Mouse (Mus musculus): Measurements from ENCODE around the gene Wnt11. TPM values are rescaled to one million over a fixed set of nuclear protein-coding genes. Genes with fewer than 3 reads are reported as not detected.

Wnt11 gene
- polyA plus RNA-seq, 1 experiment from 2014 or later, result 5.8 TPM

DNA sequence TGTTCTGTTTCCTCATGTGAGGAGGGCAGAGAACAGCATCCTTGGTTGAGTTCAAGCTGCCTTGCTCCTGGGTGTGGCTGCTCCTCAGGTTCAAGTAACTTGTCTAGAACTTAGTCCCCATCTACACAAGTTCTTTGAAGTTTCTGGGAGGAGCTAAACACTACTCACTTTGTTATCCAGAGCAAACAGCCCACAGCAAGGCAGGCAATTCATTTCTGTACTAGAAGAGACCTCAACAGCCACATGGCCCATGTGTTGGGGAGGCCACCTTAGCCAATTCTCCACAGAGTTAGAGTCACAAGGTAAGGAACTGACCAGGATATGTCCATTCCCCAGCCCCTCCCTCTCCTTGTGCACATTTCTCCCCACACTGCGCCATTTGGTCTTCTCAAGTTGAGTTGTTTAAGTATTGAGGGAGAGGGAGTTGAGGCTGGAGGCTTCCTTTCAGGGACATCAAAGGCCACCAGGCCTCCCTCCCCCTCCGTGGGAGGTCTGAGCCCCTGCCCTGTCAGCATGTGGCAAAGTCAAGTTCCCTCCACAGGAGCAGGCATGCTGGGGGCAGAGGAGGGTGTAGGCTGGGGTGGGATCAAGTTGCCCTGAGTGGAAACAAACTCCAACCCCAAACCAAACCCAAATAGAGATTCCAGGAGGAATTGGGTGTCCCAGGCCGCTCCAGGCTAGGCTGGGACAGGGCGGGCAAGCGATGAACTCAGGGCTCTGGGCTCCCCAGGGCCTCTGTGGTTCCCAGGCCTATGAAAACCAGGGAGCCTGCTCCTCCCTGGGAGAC is 37.4 kb upstream of the Wnt11 start:
- 45% methylated on average over 5 of the region's 5 CpGs for WGBS
- no peak overlapping the region for H3K4me3 ChIP-seq (replicated peaks; ENCODE audit: low read length)
- peaks cover 14% of the 10 kb centered on the region for H3K4me1 ChIP-seq (ENCODE audit: control insufficient read depth, insufficient read depth, low read length)
- no peaks in the 10 kb centered on the region for H3K27me3 ChIP-seq (ENCODE audit: control insufficient read depth, insufficient read depth, low read length)
- H3K9ac ChIP-seq (ENCODE audit: low read length), result no peak overlapping the region
- no peaks in the 10 kb centered on the region for H3K9me3 ChIP-seq (replicated peaks; ENCODE audit: control insufficient read depth, low read length)
- no peak overlapping the region for H3K27ac ChIP-seq (ENCODE audit: low read length)
- no peak for ATAC-seq (ENCODE audit: insufficient read depth, low FRiP score)
- no peak overlapping the region for H3K4me2 ChIP-seq (ENCODE audit: low read depth, low read length)
- no peaks in the 10 kb centered on the region for H3K36me3 ChIP-seq (ENCODE audit: control insufficient read depth, insufficient read depth, low read length)

DNA sequence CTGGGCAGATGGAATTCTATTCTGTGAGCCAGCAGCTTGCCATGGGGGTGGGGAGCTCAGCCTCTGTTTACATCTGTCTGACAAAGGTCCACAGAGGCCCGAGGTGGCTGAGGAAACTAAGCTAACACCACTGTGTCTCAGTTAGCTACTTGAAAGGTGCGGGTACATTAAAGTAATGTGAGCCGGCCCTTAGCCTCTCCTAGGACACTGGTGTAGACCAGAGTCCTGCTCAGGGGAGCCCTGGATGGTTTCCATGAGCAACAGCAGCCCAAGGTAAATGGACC is 36.8 kb upstream of the Wnt11 start:
- no peak overlapping the region for H3K27ac ChIP-seq (ENCODE audit: low read length)

DNA sequence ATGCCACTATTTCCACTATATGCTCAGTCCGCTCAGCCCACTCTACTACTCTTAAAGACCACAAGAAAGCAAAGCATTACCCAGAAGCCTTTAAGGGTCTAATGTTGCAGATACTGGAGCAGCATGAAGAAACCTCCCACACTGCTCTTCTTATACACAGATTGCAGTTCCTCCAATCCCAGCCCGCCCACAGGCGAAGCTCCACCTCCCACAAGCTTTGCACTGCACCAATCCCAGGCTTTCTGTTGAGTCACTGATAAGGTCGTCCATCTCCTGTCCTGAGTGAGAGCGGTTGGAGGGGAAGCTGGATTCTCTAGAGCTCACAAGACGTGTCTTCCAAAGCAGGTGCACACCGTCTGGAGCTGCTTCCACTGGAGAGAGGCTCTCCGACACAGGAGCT is 34.5 kb upstream of the Wnt11 start:
- H3K36me3 ChIP-seq (ENCODE audit: control insufficient read depth, insufficient read depth, low read length), result no peaks in the 10 kb centered on the region
- no peak overlapping the region for H3K27ac ChIP-seq (ENCODE audit: low read length)
- 57% methylated on average over 8 of the region's 8 CpGs for WGBS
- H3K9me3 ChIP-seq (replicated peaks; ENCODE audit: control insufficient read depth, low read length), result no peaks in the 10 kb centered on the region
- peaks cover 18% of the 10 kb centered on the region for H3K4me1 ChIP-seq (ENCODE audit: control insufficient read depth, insufficient read depth, low read length)
- ATAC-seq (ENCODE audit: insufficient read depth, low FRiP score), result no peak
- H3K4me3 ChIP-seq (replicated peaks; ENCODE audit: low read length), result no peak overlapping the region
- H3K9ac ChIP-seq (ENCODE audit: low read length), result no peak overlapping the region
- H3K27me3 ChIP-seq (ENCODE audit: control insufficient read depth, insufficient read depth, low read length), result no peaks in the 10 kb centered on the region
- no peak overlapping the region for H3K4me2 ChIP-seq (ENCODE audit: low read depth, low read length)

More for the DNA sequence above, 36.8 kb upstream of the Wnt11 start:
- H3K4me2 ChIP-seq (ENCODE audit: low read depth, low read length), result no peak overlapping the region
- no peak overlapping the region for H3K9ac ChIP-seq (ENCODE audit: low read length)
- no peaks in the 10 kb centered on the region for H3K27me3 ChIP-seq (ENCODE audit: control insufficient read depth, insufficient read depth, low read length)
- H3K36me3 ChIP-seq (ENCODE audit: control insufficient read depth, insufficient read depth, low read length), result no peaks in the 10 kb centered on the region
- H3K4me3 ChIP-seq (replicated peaks; ENCODE audit: low read length), result no peak overlapping the region
- WGBS, result 36% methylated on average over 3 of the region's 3 CpGs
- peaks cover 14% of the 10 kb centered on the region for H3K4me1 ChIP-seq (ENCODE audit: control insufficient read depth, insufficient read depth, low read length)
- ATAC-seq (ENCODE audit: insufficient read depth, low FRiP score), result no peak
- H3K9me3 ChIP-seq (replicated peaks; ENCODE audit: control insufficient read depth, low read length), result no peaks in the 10 kb centered on the region

DNA sequence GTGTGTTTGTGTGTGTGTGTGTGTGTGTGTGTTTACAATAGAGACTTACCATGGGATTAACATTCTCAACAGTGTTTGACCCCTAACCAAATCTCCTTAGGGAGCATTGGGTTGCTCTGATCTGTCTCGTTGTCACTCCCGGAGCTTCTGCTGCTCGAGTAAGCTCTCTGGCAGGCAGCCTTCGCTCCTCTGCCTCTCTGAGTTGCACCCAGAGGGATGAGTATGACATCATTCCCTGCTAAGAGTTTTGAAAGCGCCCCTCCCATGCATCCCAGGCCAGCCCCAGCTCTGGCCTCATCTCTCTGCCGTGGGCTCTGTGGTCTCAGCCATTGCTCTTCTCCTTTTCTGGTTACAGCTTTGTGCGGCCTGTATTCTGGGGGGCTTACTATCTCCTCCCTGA is 33.8 kb upstream of the Wnt11 start:
- H3K4me2 ChIP-seq (ENCODE audit: low read depth, low read length), result no peak overlapping the region
- no peaks in the 10 kb centered on the region for H3K27me3 ChIP-seq (ENCODE audit: control insufficient read depth, insufficient read depth, low read length)
- H3K9me3 ChIP-seq (replicated peaks; ENCODE audit: control insufficient read depth, low read length), result no peaks in the 10 kb centered on the region
- WGBS, result 42% methylated on average over 7 of the region's 7 CpGs
- peaks cover 18% of the 10 kb centered on the region for H3K4me1 ChIP-seq (ENCODE audit: control insufficient read depth, insufficient read depth, low read length)
- H3K4me3 ChIP-seq (replicated peaks; ENCODE audit: low read length), result no peak overlapping the region
- 0 out of 2 replicates have a peak overlapping the region, but pooled peaks have one; percentile 0 for H3K27ac ChIP-seq (ENCODE audit: low read length)
- no peaks in the 10 kb centered on the region for H3K36me3 ChIP-seq (ENCODE audit: control insufficient read depth, insufficient read depth, low read length)
- H3K9ac ChIP-seq (ENCODE audit: low read length), result no peak overlapping the region
- ATAC-seq (ENCODE audit: insufficient read depth, low FRiP score), result peak; percentile 51

DNA sequence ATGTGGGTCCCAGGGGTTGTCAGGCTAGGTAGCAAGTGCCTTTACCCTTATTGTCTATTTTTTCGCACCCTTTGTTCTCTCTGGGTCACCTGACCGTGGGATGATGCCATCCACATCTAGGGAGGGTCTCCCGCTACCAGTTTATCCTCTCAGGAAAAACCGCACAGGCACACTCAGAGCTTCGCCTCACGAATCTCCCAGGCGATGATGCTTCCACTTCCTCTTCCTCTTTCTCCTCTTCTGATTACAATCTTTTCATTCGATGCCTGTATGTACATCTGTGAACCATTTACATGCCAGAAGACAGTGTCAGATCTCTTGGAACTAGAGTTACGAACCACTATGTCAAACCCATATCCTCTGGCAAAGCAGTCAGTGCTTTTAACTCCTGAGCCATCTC is 31.7 kb upstream of the Wnt11 start:
- ATAC-seq (ENCODE audit: insufficient read depth, low FRiP score), result no peak
- WGBS, result 77% methylated on average over 9 of the region's 9 CpGs

DNA sequence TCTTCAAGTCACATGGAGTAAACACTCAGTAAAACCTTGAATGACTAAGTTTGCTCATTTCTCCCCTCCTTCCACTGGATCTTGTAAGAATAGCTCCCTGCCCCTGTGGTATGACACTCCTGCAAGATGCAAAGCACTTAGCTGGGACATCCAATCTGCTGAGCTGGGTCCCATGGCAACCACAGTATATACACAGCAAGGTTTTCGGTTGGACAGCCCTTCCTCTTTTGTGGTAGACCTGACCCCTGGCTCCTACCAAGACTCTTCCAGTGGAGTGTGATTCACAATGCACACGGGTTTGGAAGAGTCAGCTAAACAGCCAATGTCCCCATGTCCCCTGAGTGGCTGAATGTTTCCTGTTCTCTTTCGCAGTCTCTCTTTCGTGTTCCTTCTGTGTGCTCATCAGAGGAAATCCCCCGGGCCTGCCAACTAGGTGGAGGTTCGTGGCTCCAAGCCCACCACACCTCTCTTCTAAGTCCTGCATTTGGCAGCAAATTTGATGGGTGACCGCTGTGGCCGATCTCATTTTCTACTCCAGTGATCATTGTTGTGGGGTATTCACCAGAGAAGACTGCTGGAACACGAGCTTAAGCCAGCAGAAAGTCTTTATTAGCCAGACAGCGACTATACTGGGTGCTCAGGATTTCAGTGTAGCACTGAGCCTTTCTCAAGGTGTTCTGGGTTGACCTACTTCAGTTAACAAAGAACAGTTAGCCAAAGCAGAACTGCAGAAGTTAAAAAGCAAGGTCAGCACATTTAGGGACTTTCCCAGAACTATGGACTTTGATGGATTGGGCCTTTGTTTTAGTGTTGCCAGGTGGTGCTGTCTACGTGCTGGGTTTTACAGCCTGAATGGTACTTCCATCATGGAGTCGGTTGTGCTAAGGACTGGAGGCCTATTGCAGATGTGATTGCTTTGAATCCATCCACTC is 29.8 kb upstream of the Wnt11 start:
- WGBS, result 63% methylated on average over 12 of the region's 12 CpGs
- ATAC-seq (ENCODE audit: insufficient read depth, low FRiP score), result no peak

More for the DNA sequence above, 31.7 kb upstream of the Wnt11 start:
- Histone ChIP-seq H3K9ac (ENCODE audit: low read length) (no peak overlapping the region), H3K27me3 (ENCODE audit: control insufficient read depth, insufficient read depth, low read length) (no peaks in the 10 kb centered on the region), H3K4me2 (ENCODE audit: low read depth, low read length) (no peak overlapping the region), H3K27ac (ENCODE audit: low read length) (no peak overlapping the region), H3K36me3 (ENCODE audit: control insufficient read depth, insufficient read depth, low read length) (no peaks in the 10 kb centered on the region), H3K4me1 (ENCODE audit: control insufficient read depth, insufficient read depth, low read length) (peaks cover 18% of the 10 kb centered on the region), H3K9me3 (replicated peaks; ENCODE audit: control insufficient read depth, low read length) (no peaks in the 10 kb centered on the region), H3K4me3 (replicated peaks; ENCODE audit: low read length) (no peak overlapping the region)

DNA sequence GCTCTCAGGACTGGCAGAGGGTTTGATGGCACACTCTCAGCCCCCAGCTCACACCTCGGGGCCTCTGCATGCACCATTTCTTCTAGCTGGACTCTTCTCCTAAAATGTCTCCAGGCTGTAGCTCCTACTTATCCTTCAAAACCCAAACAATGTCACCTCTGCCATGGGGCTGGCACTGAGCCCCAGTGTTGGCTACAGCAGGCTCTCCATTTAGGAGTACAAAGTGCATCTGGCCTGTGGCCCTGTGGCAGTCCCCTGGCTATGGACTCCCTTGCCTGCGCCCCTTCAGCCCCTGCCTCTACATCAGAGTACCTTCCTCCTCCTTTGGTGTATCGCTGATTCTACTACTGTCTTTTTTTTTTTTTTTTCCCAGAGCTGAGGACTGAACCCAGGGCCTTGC is 28.0 kb upstream of the Wnt11 start:
- ATAC-seq (ENCODE audit: insufficient read depth, low FRiP score), result no peak
- H3K27ac ChIP-seq (ENCODE audit: low read length), result no peak overlapping the region
- H3K4me2 ChIP-seq (ENCODE audit: low read depth, low read length), result no peak overlapping the region
- peaks cover 6% of the 10 kb centered on the region; the same call in 1 of the 2 replicates for H3K4me1 ChIP-seq (ENCODE audit: control insufficient read depth, insufficient read depth, low read length)
- no peak overlapping the region for H3K9ac ChIP-seq (ENCODE audit: low read length)
- H3K36me3 ChIP-seq (ENCODE audit: control insufficient read depth, insufficient read depth, low read length), result no peaks in the 10 kb centered on the region
- 80% methylated on average over 3 of the region's 3 CpGs for WGBS
- H3K27me3 ChIP-seq (ENCODE audit: control insufficient read depth, insufficient read depth, low read length), result no peaks in the 10 kb centered on the region
- H3K9me3 ChIP-seq (replicated peaks; ENCODE audit: control insufficient read depth, low read length), result no peaks in the 10 kb centered on the region
- H3K4me3 ChIP-seq (replicated peaks; ENCODE audit: low read length), result no peak overlapping the region

More for the DNA sequence above, 29.8 kb upstream of the Wnt11 start:
- Histone ChIP-seq H3K4me3 (replicated peaks; ENCODE audit: low read length) (no peak overlapping the region), H3K4me1 (ENCODE audit: control insufficient read depth, insufficient read depth, low read length) (peaks cover 18% of the 10 kb centered on the region), H3K4me2 (ENCODE audit: low read depth, low read length) (no peak overlapping the region), H3K9ac (ENCODE audit: low read length) (no peak overlapping the region), H3K27me3 (ENCODE audit: control insufficient read depth, insufficient read depth, low read length) (no peaks in the 10 kb centered on the region), H3K36me3 (ENCODE audit: control insufficient read depth, insufficient read depth, low read length) (no peaks in the 10 kb centered on the region), H3K9me3 (replicated peaks; ENCODE audit: control insufficient read depth, low read length) (no peaks in the 10 kb centered on the region), H3K27ac (ENCODE audit: low read length) (no peak overlapping the region)

DNA sequence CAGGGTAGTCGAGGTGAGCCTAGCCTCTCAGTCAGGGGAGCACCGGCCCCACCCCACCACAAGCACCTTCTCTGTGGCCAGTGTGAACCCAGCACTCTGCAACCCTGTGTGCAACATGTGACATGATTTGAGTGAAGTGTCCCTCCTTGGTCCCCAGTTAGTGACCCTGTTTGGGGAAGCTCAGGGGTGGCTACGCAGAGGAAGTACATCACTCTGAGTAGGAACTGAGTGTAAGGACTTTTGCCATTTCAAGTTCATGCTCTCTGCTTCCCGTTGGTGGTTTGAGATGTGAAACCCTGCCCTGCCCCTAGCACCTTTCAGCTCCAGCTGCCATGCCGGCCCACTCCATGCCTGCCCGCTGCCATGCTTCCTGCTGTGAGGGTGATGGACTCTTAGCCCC is 25.5 kb upstream of the Wnt11 start:
- WGBS, result 75% methylated on average over 6 of the region's 6 CpGs
- ATAC-seq (ENCODE audit: insufficient read depth, low FRiP score), result no peak
- no peak overlapping the region for H3K4me2 ChIP-seq (ENCODE audit: low read depth, low read length)

DNA sequence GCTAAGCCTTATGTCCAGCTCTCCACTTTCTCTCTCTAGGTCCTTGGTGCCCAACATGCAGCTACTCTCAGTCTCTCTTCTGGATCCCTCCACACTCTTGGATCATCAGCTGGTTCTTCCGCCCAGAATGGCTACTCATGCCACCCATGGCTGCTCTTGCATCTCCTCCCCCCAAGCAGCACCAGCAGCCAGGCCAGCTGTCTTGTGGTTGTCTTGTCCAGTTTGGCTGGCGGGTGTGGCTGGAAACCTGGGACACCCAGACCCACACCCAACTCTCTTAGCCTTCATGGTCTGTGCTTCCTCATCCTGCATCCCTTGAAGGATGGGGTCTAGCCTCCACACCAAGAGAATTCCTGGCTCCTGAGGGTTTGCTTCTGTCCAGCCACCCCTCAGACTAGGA is 24.3 kb upstream of the Wnt11 start:
- H3K27ac ChIP-seq (ENCODE audit: low read length), result no peak overlapping the region
- WGBS, result 93% methylated on average over 2 of the region's 2 CpGs

More for the DNA sequence above, 25.5 kb upstream of the Wnt11 start:
- Histone ChIP-seq H3K9me3 (replicated peaks; ENCODE audit: control insufficient read depth, low read length) (no peaks in the 10 kb centered on the region), H3K4me1 (ENCODE audit: control insufficient read depth, insufficient read depth, low read length) (peaks cover 3% of the 10 kb centered on the region; the same call in 1 of the 2 replicates), H3K36me3 (ENCODE audit: control insufficient read depth, insufficient read depth, low read length) (no peaks in the 10 kb centered on the region), H3K4me3 (replicated peaks; ENCODE audit: low read length) (no peak overlapping the region), H3K27ac (ENCODE audit: low read length) (no peak overlapping the region), H3K27me3 (ENCODE audit: control insufficient read depth, insufficient read depth, low read length) (no peaks in the 10 kb centered on the region), H3K9ac (ENCODE audit: low read length) (no peak overlapping the region)

More for the DNA sequence above, 24.3 kb upstream of the Wnt11 start:
- no peaks in the 10 kb centered on the region for H3K36me3 ChIP-seq (ENCODE audit: control insufficient read depth, insufficient read depth, low read length)
- peaks cover 5% of the 10 kb centered on the region; the same call in 1 of the 2 replicates for H3K4me1 ChIP-seq (ENCODE audit: control insufficient read depth, insufficient read depth, low read length)
- H3K27me3 ChIP-seq (ENCODE audit: control insufficient read depth, insufficient read depth, low read length), result no peaks in the 10 kb centered on the region
- no peaks in the 10 kb centered on the region for H3K9me3 ChIP-seq (replicated peaks; ENCODE audit: control insufficient read depth, low read length)
- no peak overlapping the region for H3K4me2 ChIP-seq (ENCODE audit: low read depth, low read length)
- H3K9ac ChIP-seq (ENCODE audit: low read length), result no peak overlapping the region
- H3K4me3 ChIP-seq (replicated peaks; ENCODE audit: low read length), result no peak overlapping the region
- ATAC-seq (ENCODE audit: insufficient read depth, low FRiP score), result no peak
